Mouse (Mus musculus): Measurements from ENCODE around the gene Gpr152. TPM values are rescaled to one million over a fixed set of nuclear protein-coding genes. Genes with fewer than 3 reads are reported as not detected.
A peak's percentile ranks its signal among the peaks of the same experiment; 100 is the strongest.

Gpr152 gene
- polyA plus RNA-seq, 1 experiment from 2014 or later = not detected

DNA sequence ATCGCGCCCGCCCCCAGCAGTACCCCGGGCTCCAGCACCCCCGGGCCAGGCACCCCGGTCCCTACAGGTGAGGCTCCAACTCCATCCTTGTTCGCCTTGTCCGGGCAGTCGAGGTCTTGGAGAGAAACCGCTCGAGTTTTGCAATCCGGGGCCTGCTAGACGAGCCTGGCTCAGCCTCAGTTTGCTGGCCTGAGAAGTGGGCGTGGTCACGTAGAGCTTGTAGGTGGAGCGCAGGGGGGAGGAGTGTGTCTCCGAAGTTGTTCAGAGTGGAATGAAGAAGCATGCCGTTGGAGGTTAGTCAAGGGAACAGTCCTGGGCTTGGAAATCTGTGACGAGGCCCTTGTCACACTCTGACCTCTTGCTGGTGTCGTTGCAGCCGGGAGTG, 42.2 kb upstream of the Gpr152 start:
- DNase-seq (ENCODE audit: low spot score) (no peak), ATAC-seq (replicated peaks; ENCODE audit: low FRiP score, low TSS enrichment, low read depth) (peak; percentile 24)
- Histone ChIP-seq H3K9me3 (ENCODE audit: control insufficient read depth, low read length) (no peaks in the 10 kb centered on the region), H3K36me3 (ENCODE audit: control insufficient read depth, insufficient read depth, low read length) (no peaks in the 10 kb centered on the region), H3K4me1 (replicated peaks; ENCODE audit: control insufficient read depth, insufficient read depth, low read length) (peaks cover 30% of the 10 kb centered on the region), H3K4me2 (ENCODE audit: low read length) (peak overlapping the region; percentile 67), H3K4me3 (ENCODE audit: low read depth, low read length) (peak overlapping the region; percentile 56), H3K27ac (ENCODE audit: low read depth) (peak overlapping the region; percentile 84), H3K27me3 (replicated peaks; ENCODE audit: control insufficient read depth, insufficient read depth, low read length) (peaks cover 20% of the 10 kb centered on the region), H3K9ac (ENCODE audit: low read length) (peak overlapping the region; percentile 41)
- under 1% methylated on average over 21 of the region's 21 CpGs for WGBS

DNA sequence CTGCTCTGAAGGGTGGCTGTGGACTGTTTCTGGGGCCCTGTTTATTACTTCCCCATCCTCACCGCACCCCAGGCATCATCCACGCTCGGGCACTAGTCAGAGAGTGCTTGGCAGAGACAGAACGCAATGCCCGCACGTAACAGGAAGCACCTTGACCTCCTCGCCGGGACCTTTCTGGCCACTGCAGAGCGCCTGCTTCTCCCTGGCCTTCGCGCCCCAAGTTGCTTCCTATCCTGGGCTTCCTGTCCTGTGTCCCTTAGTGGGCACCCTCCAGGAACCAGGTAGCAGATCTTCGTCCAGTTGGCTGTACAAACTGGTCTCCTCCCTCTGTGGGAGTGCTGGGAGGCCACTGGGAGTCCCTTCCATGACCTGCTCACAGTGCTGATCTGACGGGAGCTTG, 41.2 kb upstream of the Gpr152 start:
- ATAC-seq (replicated peaks; ENCODE audit: low FRiP score, low TSS enrichment, low read depth) (no peak), DNase-seq (ENCODE audit: low spot score) (no peak)
- Histone ChIP-seq H3K36me3 (ENCODE audit: control insufficient read depth, insufficient read depth, low read length) (no peaks in the 10 kb centered on the region), H3K4me2 (ENCODE audit: low read length) (no peak overlapping the region; the same call in 1 of the 2 replicates), H3K4me1 (replicated peaks; ENCODE audit: control insufficient read depth, insufficient read depth, low read length) (peaks cover 30% of the 10 kb centered on the region), H3K27ac (ENCODE audit: low read depth) (no peak overlapping the region), H3K9me3 (ENCODE audit: control insufficient read depth, low read length) (no peaks in the 10 kb centered on the region), H3K27me3 (replicated peaks; ENCODE audit: control insufficient read depth, insufficient read depth, low read length) (peaks cover 23% of the 10 kb centered on the region), H3K4me3 (ENCODE audit: low read depth, low read length) (no peak overlapping the region), H3K9ac (ENCODE audit: low read length) (no peak overlapping the region)
- WGBS = 84% methylated on average over 13 of the region's 13 CpGs

DNA sequence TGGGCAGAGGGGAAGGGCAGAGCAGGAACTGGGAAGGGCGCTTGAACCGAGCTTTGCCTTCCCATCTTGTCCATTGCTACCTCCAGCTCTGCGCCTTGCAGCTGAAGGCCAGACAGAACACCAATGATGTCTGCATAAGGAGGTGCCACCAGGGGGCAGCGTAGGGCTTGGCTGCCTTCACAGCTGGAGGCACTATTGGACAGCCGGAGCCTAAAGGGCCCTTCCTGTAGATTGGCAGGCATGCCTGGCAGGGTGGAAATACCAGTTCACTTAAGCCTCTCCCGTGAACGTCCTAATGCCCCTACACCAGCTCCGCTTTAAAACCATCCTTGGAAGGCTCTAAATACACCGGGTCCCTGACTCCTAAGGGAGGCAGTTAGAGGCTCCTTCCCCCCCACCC, 40.5 kb upstream of the Gpr152 start:
- Histone ChIP-seq H3K9me3 (ENCODE audit: control insufficient read depth, low read length) (no peaks in the 10 kb centered on the region), H3K36me3 (ENCODE audit: control insufficient read depth, insufficient read depth, low read length) (no peaks in the 10 kb centered on the region), H3K27me3 (replicated peaks; ENCODE audit: control insufficient read depth, insufficient read depth, low read length) (peaks cover 23% of the 10 kb centered on the region), H3K4me2 (ENCODE audit: low read length) (peak overlapping the region; percentile 90), H3K4me3 (ENCODE audit: low read depth, low read length) (no peak overlapping the region), H3K4me1 (replicated peaks; ENCODE audit: control insufficient read depth, insufficient read depth, low read length) (peaks cover 30% of the 10 kb centered on the region), H3K27ac (ENCODE audit: low read depth) (no peak overlapping the region), H3K9ac (ENCODE audit: low read length) (no peak overlapping the region)
- WGBS = 9% methylated on average over 9 of the region's 9 CpGs
- DNase-seq (ENCODE audit: low spot score) (peak; percentile 94), ATAC-seq (replicated peaks; ENCODE audit: low FRiP score, low TSS enrichment, low read depth) (no peak)

DNA sequence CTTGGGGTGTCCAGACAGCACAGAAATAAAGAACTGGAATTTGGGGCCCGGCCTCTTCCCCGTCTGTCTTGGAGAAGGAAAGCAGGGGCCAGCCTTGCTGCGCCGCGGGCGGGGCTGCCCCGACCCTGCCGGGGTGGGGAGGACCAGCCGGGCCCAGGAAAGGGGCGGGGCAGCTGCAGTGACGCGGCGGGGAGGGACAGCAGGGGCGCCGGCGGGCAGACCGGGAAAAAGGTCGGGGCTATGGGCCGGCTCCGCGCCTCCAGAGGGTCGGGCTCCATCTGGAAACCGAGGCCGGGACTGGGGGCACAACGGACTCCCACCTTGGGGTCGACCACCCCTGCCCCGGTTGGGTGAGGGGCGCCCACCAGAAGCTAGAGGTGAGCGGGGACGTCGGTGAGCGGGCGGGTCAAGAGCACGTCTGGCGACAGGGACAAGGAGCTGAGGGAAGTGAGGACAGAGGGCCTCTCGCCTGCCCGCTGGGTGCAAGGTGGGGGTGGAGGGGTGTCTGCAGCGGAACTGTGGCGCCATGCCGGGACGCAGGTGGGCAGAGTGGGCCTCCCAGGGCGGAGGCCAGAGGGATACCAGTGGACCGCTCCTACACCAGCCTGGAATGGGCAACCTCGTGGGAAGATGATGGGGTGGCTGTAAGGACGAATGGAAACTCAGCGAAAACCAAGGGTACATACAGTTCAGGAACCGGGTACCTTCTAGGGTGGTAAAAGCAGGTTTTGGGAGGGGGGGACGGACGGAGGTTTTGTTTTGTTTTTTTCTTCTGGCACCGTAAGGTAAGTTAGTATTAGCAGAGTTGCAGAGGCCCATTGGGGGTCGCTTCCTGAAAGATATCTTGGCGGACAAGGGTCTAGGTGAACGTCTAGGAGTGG, 39.5 kb upstream of the Gpr152 start, which contains the start of gene Pitpnm1:
Pitpnm1 (plus strand) TSS at position 162 of the 881 bp plus-strand sequence.
- Histone ChIP-seq H3K9ac (ENCODE audit: low read length) (peak within 1 kb of the TSS; percentile 35; the same call in 1 of the 2 replicates), H3K27me3 (replicated peaks; ENCODE audit: control insufficient read depth, insufficient read depth, low read length) (peaks cover 23% of the 10 kb centered on the region), H3K36me3 (ENCODE audit: control insufficient read depth, insufficient read depth, low read length) (no peaks in the 10 kb centered on the region), H3K27ac (ENCODE audit: low read depth) (no peak within 1 kb of the TSS), H3K9me3 (ENCODE audit: control insufficient read depth, low read length) (no peaks in the 10 kb centered on the region), H3K4me1 (replicated peaks; ENCODE audit: control insufficient read depth, insufficient read depth, low read length) (peaks cover 30% of the 10 kb centered on the region), H3K4me3 (ENCODE audit: low read depth, low read length) (peak within 1 kb of the TSS; percentile 41), H3K4me2 (ENCODE audit: low read length) (peak within 1 kb of the TSS; percentile 90)
- peak; percentile 81 for DNase-seq (ENCODE audit: low spot score)
- ATAC-seq (replicated peaks; ENCODE audit: low FRiP score, low TSS enrichment, low read depth) = no peak
- WGBS = 1% methylated on average over 53 of the region's 53 CpGs

DNA sequence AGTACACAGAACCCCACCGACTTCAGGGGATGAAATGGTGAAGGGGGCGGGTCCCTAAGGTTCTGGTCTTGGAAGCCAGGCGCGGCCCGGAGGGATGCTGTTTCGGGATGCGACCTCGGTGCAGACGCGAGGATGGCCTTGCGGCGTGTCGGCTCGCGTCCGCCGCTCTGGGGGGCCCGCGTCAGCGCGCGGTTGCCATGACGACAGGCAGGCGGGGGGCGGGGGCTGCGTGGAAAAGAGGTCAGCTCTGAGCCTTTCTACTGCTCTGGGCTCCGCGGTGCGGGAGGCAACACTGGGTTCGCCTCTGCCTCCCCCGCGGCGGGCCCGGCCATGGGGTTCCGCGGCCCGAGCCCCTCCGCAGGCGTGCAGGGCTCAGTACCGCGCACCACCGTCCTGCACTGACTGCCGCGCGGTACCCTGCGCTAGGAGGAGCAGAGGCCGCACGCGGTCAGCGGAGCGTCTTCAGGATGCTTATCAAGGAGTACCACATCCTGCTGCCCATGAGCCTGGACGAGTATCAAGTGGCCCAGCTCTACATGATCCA, 38.8 kb upstream of the Gpr152 start:
- Histone ChIP-seq H3K4me2 (ENCODE audit: low read length) (peak overlapping the region; percentile 90), H3K9me3 (ENCODE audit: control insufficient read depth, low read length) (no peaks in the 10 kb centered on the region), H3K9ac (ENCODE audit: low read length) (0 out of 2 replicates have a peak overlapping the region, but pooled peaks have one; percentile 23), H3K4me1 (replicated peaks; ENCODE audit: control insufficient read depth, insufficient read depth, low read length) (peaks cover 30% of the 10 kb centered on the region), H3K27me3 (replicated peaks; ENCODE audit: control insufficient read depth, insufficient read depth, low read length) (peaks cover 23% of the 10 kb centered on the region), H3K27ac (ENCODE audit: low read depth) (no peak overlapping the region), H3K4me3 (ENCODE audit: low read depth, low read length) (peak overlapping the region; percentile 41), H3K36me3 (ENCODE audit: control insufficient read depth, insufficient read depth, low read length) (no peaks in the 10 kb centered on the region)
- whole genome bisulfite sequencing = under 1% methylated on average over 52 of the region's 52 CpGs
- ATAC-seq (replicated peaks; ENCODE audit: low FRiP score, low TSS enrichment, low read depth) (no peak), DNase-seq (ENCODE audit: low spot score) (peak; percentile 67)

DNA sequence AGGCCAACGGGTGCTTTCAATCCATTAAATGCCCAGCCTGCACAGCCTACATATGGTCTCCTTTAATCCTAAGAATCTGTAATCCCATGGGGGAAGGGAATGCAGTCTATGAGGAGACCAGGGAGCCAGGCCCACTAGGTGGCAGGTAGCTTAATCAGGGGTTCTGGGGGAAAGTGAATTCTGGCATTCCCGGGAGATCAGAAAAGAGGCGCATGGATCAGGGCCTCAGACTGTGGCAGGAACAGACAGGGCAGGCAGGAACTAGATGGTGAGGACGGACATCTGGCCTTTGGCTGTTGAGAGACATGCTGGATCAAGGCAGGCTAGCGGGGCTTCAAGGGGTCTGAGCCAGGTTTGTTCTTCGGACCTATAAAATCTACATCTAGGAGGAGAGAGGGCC, 38.1 kb upstream of the Gpr152 start:
- Histone ChIP-seq H3K4me3 (ENCODE audit: low read depth, low read length) (no peak overlapping the region), H3K27me3 (replicated peaks; ENCODE audit: control insufficient read depth, insufficient read depth, low read length) (peaks cover 23% of the 10 kb centered on the region), H3K4me1 (replicated peaks; ENCODE audit: control insufficient read depth, insufficient read depth, low read length) (peaks cover 26% of the 10 kb centered on the region), H3K4me2 (ENCODE audit: low read length) (0 out of 2 replicates have a peak overlapping the region, but pooled peaks have one; percentile 90), H3K27ac (ENCODE audit: low read depth) (no peak overlapping the region), H3K9ac (ENCODE audit: low read length) (no peak overlapping the region), H3K36me3 (ENCODE audit: control insufficient read depth, insufficient read depth, low read length) (no peaks in the 10 kb centered on the region), H3K9me3 (ENCODE audit: control insufficient read depth, low read length) (no peaks in the 10 kb centered on the region)
- DNase-seq (ENCODE audit: low spot score) (no peak), ATAC-seq (replicated peaks; ENCODE audit: low FRiP score, low TSS enrichment, low read depth) (no peak)
- 69% methylated on average over 6 of the region's 6 CpGs for WGBS

DNA sequence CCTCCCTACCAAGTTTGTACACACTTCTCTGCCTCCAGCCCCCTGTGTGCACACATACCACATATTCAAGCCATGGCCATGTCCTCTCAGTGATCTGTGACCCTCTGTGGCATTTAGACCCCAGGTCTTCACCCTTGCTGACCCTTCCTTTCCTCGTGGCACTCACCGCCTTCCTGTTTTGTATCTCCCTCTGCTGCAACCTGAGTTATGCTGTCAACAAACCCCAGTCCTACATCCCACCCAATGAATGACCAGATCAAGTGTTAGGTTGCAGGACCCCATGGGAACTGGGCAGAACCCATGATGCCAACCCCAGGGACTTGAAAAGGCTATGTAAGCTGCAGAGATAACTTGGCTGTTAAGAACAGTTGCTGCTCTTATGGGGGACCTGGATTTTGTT, 37.5 kb upstream of the Gpr152 start:
- no peak for ATAC-seq (replicated peaks; ENCODE audit: low FRiP score, low TSS enrichment, low read depth)
- no peaks in the 10 kb centered on the region for H3K9me3 ChIP-seq (ENCODE audit: control insufficient read depth, low read length)
- H3K27ac ChIP-seq (ENCODE audit: low read depth) = no peak overlapping the region
- no peak overlapping the region for H3K4me3 ChIP-seq (ENCODE audit: low read depth, low read length)
- no peak overlapping the region for H3K9ac ChIP-seq (ENCODE audit: low read length)
- DNase-seq (ENCODE audit: low spot score) = no peak
- peaks cover 24% of the 10 kb centered on the region; the same call in 1 of the 2 replicates for H3K4me1 ChIP-seq (replicated peaks; ENCODE audit: control insufficient read depth, insufficient read depth, low read length)
- H3K4me2 ChIP-seq (ENCODE audit: low read length) = no peak overlapping the region
- no peaks in the 10 kb centered on the region for H3K36me3 ChIP-seq (ENCODE audit: control insufficient read depth, insufficient read depth, low read length)
- H3K27me3 ChIP-seq (replicated peaks; ENCODE audit: control insufficient read depth, insufficient read depth, low read length) = peaks cover 23% of the 10 kb centered on the region
- 86% methylated on average over 2 of the region's 2 CpGs for WGBS

DNA sequence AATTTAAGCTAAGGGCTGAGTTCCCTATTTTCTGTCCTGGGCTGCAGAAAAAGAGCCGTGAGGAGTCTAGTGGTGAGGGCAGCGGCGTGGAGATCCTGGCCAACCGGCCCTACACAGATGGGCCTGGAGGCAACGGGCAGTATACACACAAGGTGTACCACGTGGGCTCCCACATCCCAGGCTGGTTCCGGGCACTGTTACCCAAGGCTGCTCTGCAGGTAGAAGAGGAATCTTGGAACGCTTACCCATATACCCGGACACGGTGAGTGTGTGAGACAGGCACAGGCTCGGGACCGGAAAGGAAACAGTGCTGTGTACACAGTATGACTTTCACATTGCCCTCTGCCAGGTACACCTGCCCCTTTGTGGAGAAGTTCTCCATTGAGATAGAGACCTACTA, 37.0 kb upstream of the Gpr152 start:
- no peak overlapping the region for H3K9ac ChIP-seq (ENCODE audit: low read length)
- no peak overlapping the region for H3K27ac ChIP-seq (ENCODE audit: low read depth)
- ATAC-seq (replicated peaks; ENCODE audit: low FRiP score, low TSS enrichment, low read depth) (no peak), DNase-seq (ENCODE audit: low spot score) (no peak)
- H3K4me2 ChIP-seq (ENCODE audit: low read length) = no peak overlapping the region
- H3K4me1 ChIP-seq (replicated peaks; ENCODE audit: control insufficient read depth, insufficient read depth, low read length) = peaks cover 24% of the 10 kb centered on the region; the same call in 1 of the 2 replicates
- peaks cover 23% of the 10 kb centered on the region for H3K27me3 ChIP-seq (replicated peaks; ENCODE audit: control insufficient read depth, insufficient read depth, low read length)
- H3K4me3 ChIP-seq (ENCODE audit: low read depth, low read length) = no peak overlapping the region
- H3K36me3 ChIP-seq (ENCODE audit: control insufficient read depth, insufficient read depth, low read length) = no peaks in the 10 kb centered on the region
- WGBS = 92% methylated on average over 12 of the region's 12 CpGs
- H3K9me3 ChIP-seq (ENCODE audit: control insufficient read depth, low read length) = no peaks in the 10 kb centered on the region
